Mouse (Mus musculus) left cerebral cortex, postnatal 4 days (tissue): ENCODE data around the gene Pik3cg. TPM values are rescaled to one million over a fixed set of nuclear protein-coding genes. Genes with fewer than 3 reads are reported as not detected.

Source experiments
- DNase-seq: peaks from one replicate; pipeline ENCODE4 v3.0.0-alpha.2; 2022
- intact Hi-C: fragments of 180-260 bp; cut with DNase I; formaldehyde crosslinking; loops from one replicate; pipeline ENCODE4 v1.15.1; 2025
- total RNA-seq, 2 experiments: library from RNA; stranded (reverse); gene quantifications; 2 replicates each; pipeline ENCODE4 v1.2.3; 2021

Gene Pik3cg
- total RNA-seq, 2 experiments from 2014 or later = 3.2 to 4.2 TPM

GRCm38 (mm10) chr12:32203695-32204094 is 4.8 kb downstream of the Pik3cg start:
- DNase-seq = no peak
- intact Hi-C loops = no loop called here

DNA sequence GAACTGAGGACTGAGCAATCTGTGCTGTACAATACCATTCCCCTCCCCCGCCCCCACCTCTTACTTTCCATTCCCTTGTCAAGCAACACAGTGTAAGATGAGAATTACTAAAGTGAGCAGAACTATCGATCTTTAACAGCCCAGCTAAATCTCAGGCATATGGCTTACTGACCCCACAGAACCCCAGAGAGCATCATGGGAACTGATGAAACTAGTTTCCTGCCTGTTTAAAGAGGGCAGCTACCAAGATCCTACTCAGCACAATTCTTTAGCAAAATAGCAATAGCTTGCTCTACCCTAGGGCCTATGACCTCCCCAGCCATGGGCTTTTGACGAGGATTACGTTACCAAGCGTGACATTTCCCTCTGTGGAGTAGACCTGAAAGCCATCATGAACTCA is 5.9 kb downstream of the Pik3cg start:
- no peak for DNase-seq
- intact Hi-C loops = no loop called here

GRCm38 (mm10) chr12:32201932-32202331 is 6.5 kb downstream of the Pik3cg start:
- intact Hi-C loops = no loop called here
- no peak for DNase-seq

- intact Hi-C loops = no loop called here
These were observed 7.3 kb downstream of the Pik3cg start for GRCm38 (mm10) chr12:32201070-32201585.

DNA sequence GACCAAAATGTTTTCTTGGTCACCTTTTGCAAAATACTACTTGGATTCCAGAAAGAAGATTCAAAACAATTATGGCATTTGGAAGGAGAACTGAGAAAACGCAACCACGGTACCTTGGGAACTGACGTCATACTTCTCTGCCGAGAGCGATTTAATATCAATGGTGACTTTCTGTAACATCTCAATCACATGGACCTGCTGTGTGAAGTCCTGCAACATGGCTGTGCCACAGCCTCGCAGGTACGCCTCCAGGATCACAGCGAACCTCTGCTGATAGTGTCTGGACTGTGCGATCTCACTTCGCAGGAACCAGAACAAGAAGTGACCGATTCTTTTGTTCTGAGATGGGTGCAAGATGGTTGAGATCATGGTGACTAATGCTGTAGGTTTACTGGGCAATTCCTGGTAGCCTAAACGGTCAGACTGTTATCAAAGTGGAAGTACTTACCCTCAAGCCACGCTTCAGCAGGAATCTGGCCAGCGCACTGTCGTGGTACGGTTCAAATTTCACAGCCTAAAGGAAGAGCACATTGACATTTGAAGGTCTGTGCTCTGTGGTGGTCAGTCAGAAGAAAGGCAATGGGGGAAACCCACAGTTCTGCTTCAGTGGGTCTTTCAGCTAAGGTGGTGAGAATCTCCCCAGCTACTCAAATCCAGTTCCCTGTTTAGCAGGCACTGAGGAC is 7.9 kb downstream of the Pik3cg start:
- DNase-seq = no peak
- intact Hi-C loops = no loop called here

More at GRCm38 (mm10) chr12:32201070-32201585, 7.3 kb downstream of the Pik3cg start:
- DNase-seq = no peak

DNA sequence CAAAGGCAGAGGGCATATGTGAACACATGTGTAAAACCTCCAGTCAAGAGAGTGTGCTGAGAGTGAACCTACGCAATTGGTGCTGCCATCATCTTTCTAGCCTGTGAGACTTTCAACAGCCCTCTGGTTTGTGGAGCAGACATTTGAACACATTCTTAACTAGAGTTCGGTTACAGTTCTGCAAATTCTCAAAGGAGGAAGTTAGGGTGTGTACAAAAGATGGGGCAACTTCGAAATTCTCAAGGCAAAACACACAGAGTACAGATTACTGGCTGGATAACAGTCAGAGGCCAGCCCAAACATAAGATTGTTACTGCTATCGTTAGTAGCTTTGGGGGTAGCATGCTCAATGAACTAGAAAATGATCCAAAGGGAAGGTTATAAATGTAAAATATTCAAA is 9.0 kb downstream of the Pik3cg start:
- intact Hi-C loops = no loop called here
- DNase-seq = no peak

DNA sequence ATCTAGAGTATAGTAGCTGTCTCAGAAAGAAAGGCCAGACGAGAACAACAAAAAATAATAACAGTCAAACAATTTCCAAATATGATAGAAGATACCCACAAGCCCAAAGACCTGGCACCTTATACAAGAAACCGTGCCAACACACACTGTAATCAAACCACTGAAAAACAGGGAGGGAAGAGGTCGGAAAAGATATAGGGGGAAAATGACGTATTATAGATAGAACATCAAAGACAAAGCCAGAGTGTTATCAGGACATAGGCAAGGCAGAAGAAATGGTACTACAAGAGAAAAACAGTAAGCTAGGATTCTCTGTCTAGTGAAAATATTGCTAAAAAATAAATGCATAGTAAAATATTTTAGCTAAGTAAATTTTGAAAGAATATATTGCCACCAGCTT is 10.4 kb downstream of the Pik3cg start:
- intact Hi-C loops = no loop called here
- DNase-seq = no peak

GRCm38 (mm10) chr12:32195000-32195399 is 13.5 kb downstream of the Pik3cg start:
- intact Hi-C loops = loop anchor here (5.0 kb wide), 1 partner anchor 218 kb away; no protein-coding TSS in a partner anchor
- DNase-seq = no peak

GRCm38 (mm10) chr12:32194358-32194757 is 14.1 kb downstream of the Pik3cg start:
- no peak for DNase-seq
- intact Hi-C loops = loop anchor here (5.0 kb wide), 1 partner anchor 217 kb away; no protein-coding TSS in a partner anchor

DNA sequence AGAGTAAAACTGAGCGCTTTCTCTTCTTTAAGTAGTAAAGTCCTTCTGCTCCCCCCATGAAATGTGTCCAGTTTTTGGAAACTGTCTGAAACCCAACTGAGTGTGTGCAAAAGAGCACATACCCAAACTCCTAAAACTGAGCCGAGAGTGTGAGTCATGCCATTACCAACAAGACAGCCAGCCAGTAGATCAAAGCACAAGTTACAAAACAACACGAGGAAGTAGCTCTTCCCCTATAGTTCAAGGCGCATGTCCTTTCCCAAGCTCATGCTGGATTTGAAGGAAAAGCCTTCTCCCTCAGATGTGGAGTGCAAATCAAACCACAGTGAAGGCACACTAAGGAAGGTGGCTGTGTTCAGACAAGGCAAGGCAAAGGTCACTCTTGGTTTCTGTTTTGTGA is 17.5 kb downstream of the Pik3cg start:
- DNase-seq = no peak
- intact Hi-C loops = loop anchor here (5.0 kb wide), 1 partner anchor 214 kb away; no protein-coding TSS in a partner anchor

DNA sequence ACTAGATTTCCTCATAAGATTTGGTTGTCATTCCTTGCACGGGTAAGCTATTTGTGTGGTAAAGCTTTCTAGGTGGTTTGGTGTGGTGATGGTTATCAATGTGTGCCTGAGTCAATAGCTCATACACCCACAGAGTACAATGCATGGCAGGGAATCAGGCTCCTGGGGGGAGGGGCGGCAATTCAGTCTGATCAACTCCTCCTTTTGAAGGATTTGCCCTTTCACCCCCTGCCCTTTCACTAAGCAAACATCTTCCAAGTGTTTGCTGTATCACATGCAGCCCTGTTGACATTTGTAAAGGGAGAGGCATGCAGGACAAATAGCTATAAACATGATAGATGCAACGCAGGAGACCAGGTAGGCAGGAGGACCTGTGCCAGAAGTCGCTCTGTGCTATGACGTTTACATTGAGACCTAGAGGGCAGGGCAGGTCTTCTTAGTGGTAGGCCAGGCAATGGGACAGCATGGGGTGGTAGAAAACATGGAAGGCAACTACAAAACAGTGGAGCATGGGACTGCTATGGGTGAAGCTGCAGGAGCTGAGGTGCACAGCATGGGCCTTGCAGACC is 20.7 kb downstream of the Pik3cg start:
- intact Hi-C loops = no loop called here
- DNase-seq = no peak

DNA sequence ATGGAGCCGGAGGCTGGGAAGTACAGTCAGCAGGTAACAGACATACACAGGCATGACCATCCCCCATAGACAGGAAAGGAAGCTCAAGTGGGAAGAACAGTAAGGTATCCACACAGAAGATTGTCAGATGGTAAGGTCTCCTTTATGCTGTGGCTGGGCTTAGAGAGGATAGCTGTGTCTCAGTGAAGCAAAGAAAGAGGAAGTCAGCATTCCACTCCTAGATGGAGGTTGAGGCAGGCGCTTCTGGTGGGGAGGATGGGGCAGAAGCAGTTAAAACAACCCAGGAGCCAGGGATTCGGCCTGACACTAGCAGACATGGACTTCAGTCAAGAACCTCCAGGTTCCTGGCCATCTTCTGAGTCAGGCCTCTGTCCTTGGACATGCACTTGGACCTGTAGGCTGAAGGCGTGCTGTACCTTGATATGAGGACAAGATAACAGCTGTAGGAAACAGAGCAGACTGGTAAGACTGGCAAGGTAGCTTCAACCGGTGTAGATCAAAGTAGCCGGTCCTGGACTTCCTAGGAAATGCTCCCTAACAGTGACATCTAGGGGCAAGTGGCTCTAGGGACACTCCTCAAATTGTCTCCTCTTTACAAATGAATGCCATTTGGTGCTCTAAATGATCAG is 21.7 kb downstream of the Pik3cg start:
- intact Hi-C loops = no loop called here
- no peak for DNase-seq

- DNase-seq = no peak
- intact Hi-C loops = no loop called here
These were observed 23.6 kb downstream of the Pik3cg start for GRCm38 (mm10) chr12:32184874-32185273.

DNA sequence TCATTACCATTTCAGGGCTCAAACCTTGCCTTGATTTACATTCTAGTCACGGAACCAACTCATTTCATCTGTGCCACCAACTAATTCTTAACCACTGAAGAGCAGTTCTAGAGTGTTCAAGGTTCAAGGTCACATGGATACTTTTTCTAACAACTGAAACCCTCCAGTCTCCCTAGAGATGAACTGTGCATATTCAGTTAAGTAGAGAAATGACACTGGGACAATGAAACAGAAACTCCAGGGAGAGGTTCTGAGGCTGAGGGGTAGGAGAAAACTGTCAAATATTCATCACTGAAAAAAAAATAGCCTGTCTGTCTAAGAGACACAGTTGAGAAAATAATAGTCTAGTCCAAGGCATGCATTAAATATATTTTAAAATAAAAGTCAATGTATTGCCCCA is 24.9 kb downstream of the Pik3cg start:
- DNase-seq = no peak
- intact Hi-C loops = no loop called here

DNA sequence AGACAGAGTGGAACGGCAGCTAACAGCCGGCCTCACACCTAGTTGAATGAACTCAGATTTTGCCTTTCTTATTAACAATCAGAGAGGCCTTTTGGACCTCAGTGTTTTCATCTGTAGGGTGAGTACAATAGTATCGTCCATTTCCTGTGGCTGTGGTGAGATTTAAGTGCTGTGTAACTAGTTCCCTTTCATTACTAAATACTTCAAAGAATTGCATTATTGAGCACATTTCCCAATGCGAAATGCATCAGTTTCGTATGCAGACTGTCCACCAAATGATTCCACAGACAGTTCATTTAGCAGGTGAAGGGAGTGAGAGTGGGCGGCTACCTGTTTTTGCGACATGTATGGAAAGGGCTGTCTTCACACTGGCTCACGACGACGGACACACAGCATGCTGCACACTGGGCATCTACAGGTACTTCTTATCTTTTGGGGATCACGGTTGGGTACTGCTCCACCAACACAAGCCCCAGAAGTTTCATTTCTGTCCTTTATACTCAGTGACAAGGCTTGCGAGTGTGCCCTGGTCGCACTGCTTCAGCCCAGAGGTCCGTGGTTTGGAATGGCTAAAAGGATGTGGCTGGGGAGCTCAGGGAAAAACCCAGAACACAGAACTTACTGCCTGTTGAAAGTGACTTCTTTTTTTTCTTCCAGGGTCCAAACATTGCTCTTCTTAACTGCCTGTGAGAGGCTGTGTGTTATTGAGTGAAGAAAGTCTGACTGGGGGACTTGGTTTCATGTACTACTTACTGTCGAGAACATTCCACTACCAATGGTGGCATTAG is 25.6 kb downstream of the Pik3cg start:
- intact Hi-C loops = no loop called here
- no peak for DNase-seq

- DNase-seq = no peak
These were observed 26.6 kb downstream of the Pik3cg start for GRCm38 (mm10) chr12:32181885-32182284.

DNA sequence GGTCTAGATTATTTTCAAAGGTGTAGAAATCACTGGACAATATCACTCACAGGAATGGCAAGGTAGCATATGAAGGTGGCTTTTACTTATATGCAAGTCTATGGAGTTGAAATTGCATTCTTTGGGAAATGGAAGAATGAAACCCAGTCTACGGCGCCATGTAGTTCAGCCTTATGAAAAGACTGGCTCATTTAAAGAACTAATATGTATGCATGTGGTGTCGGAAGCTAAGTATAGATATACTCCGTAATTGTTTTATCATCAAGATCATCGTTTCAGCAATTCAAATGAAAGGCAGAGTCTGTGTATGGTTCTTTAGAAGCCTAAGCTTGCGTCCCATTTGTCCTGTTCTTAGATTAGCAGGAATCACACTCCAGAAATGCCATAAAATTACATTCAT is 34.0 kb downstream of the Pik3cg start:
- no peak for DNase-seq
- intact Hi-C loops = no loop called here

More at GRCm38 (mm10) chr12:32181885-32182284, 26.6 kb downstream of the Pik3cg start:
- intact Hi-C loops = no loop called here

GRCm38 (mm10) chr12:32172826-32173225 is 35.6 kb downstream of the Pik3cg start:
- intact Hi-C loops = no loop called here
- DNase-seq = no peak

DNA sequence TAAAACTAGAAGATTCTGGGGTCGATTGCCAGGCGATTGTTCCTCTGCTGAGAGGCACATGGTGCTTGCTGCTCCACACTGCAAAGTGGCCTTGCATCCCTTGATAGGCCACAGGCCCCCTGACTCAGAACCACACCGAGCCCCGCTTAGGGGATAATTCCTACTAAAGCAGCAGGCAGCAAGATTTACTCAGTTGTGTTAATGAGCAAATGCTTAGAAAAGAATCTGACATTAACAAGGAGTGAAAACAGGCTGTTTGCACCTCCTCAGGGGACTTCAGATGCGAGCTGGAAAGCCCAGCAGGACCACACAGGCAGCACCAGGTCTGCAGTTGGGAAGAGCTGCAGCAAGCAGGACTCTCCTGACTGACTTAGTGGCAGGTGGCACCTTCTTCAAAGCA is 39.3 kb downstream of the Pik3cg start:
- intact Hi-C loops = no loop called here
- no peak for DNase-seq

DNA sequence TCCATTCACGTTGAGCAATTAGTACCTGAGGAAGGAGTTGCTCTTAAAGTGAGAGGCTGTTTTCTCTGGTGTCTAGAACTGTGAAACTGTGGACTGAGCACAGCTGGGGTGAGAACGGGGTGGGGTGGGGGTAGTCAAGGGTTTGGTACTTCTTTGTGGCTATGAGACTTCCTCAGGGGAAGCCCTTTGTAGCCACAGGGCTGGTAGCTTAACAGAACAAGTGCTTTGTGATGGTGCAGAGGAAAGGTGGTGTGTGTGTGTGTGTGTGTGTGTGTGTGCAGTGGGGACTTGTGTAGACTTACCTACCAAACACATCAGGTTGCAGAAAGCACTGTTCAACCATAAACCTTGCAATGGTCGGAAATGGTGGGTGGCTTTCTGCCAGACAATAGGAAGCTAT is 39.7 kb downstream of the Pik3cg start:
- intact Hi-C loops = no loop called here
- DNase-seq = no peak

DNA sequence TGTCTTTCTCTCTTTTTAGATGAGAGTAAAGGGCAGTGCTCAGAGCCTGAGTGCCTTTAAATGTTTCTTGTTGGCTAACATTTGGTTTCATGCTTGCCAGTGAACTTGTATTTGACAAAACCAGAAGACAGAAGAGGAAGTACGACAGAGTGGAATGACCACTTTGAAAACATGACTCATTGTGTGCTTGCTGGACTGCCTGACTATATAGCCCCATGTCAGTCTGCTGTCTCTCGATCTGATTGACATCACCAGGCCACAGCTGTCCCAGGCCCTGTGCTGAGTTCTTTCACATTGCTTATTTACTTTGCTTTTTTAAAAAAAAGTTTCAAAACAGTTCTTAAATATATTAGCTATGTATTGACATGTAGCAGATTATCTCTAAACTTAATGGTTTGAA is 44.8 kb downstream of the Pik3cg start:
- DNase-seq = no peak
- intact Hi-C loops = no loop called here
